Mouse (Mus musculus): Measurements from ENCODE around the gene Zfp362. TPM values are rescaled to one million over a fixed set of nuclear protein-coding genes. Genes with fewer than 3 reads are reported as not detected.

The Zfp362 gene
- total RNA-seq (2023): 42.5 TPM

DNA sequence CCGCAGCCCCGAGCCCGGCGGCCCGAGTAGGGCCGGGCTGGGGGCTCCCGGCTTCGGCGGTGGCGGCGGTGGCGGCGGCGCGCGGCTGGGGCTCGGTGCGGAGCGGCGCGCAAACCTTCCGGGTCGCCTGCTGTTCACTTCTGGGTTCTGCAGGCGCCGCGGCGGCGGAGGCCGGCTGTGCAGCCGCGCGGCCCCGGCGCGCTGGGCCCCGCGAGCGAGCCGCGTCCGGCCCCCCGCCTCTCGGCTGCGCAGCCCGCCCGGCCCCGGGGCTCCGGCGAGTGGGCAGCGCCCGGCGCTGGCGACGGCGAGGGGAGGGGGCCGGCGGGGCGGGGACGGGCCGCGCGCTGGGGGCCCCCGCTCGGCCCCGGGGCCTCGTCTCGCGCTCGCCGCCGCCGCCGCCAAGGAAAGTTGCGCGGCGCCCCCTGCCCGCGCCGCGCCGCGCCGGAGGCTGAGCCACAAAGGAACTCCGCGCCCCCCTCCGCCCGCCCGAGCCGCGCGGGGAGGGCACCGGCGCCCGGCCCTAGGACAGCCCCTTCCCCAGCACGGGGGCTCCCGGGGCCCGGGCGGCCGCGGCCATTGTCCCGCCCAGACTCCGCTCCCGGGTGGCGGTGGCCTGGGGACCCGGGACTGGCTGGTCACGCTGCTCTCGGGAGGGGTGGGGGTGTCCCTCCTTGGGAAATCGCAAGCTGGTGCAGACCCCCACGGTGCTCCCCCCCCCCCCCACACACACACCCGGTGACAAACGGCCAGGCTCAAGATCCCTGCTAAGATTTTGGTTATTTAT is at the start of gene Zfp362:
Gene Zfp362, minus strand, starts transcription at position 3 of the 784 bp plus-strand sequence.

GRCm38 (mm10) chr4:128755064-128755463 is 50.8 kb downstream of the Zfp362 start, which contains the start of gene A3galt2:
A3galt2 (plus strand) TSS chr4:128755364.

Other genes starting within 250 kb of the Zfp362 start
- gene Zscan20, start 195.9 kb downstream of the Zfp362 start, total RNA-seq (2023): 12.2 TPM
- gene Tlr12, start 187.4 kb downstream of the Zfp362 start, total RNA-seq (2023): 3.3 TPM
- 77.8 TPM for gene Phc2, start 151.3 kb downstream of the Zfp362 start, total RNA-seq (2023)
- gene A3galt2, start 50.7 kb downstream of the Zfp362 start, total RNA-seq (2023): 2.5 TPM
- gene Trim62, start 77.5 kb upstream of the Zfp362 start, total RNA-seq (2023): 5.1 TPM
- not detected for gene Azin2, start 156.4 kb upstream of the Zfp362 start, total RNA-seq (2023)
- gene Ak2, start 185.9 kb upstream of the Zfp362 start, total RNA-seq (2023): 47.4 TPM

Data from CD4-positive naive resting alpha-beta T cell, adult 76 days (primary cell).